Mouse (Mus musculus) olfactory bulb, adult 2 months (tissue): ENCODE data around the gene Gm20390.

ENCODE experiments used
- CTCF ChIP-seq: fragments of 200-500 bp; IDR thresholded peaks from 2 replicates; pipeline ENCODE4 v1.5.1; 2012; ENCODE audit warnings: low read depth, mild to moderate bottlenecking, low read length, moderate library complexity; ENCODE audit not compliant: insufficient read depth
- POLR2A ChIP-seq: fragments of 200-500 bp; IDR thresholded peaks from 2 replicates; pipeline ENCODE4 v1.6.1; 2012; ENCODE audit warnings: mild to moderate bottlenecking, low read depth, low read length, moderate library complexity; ENCODE audit not compliant: insufficient read depth

DNA sequence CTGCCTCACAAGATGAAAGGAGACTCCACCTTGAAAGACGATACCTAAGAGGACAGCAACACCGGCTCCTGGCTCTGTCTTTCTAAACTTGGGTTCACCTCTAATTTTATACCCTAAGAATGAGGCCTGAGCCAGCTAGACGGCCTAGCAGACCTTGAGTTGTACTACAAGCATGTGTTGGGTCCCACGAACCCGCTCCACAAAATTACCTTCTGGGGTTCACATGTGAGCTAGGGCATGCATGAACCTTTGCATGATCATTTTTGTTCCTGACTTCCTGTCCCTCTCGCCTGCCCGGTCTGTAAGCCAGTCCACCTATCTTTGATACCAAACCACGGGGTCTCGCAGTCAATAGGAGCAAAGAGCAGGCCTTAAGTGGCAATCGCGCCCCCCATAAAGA is 712 bp downstream of the Gm20390 start:
- TF ChIP-seq CTCF (no peak), POLR2A (no peak)
